Mouse (Mus musculus): ENCODE results near the gene Slc35f5. TPM values are rescaled to one million over a fixed set of nuclear protein-coding genes. Genes with fewer than 3 reads are reported as not detected.

Slc35f5 gene
- polyA plus RNA-seq (2012; rRNA removed), result 29.6 and 32.5 TPM in 2 replicates

GRCm38 (mm10) chr1:125560259-125561192, at the start of gene Slc35f5:
TSS of gene Slc35f5 (plus strand) at chr1:125560595.

Other genes starting within 250 kb of the Slc35f5 start
- gene Actr3, start 124.9 kb upstream of the Slc35f5 start, polyA plus RNA-seq (2012; rRNA removed), result 126 and 138 TPM in 2 replicates
- gene Gpr39, start 116.4 kb downstream of the Slc35f5 start, polyA plus RNA-seq (2012; rRNA removed), result 0.16 and 0.18 TPM in 2 replicates